Comparison of ENCODE assay signal across 22 mouse cellular contexts in the genomic region with DNA sequence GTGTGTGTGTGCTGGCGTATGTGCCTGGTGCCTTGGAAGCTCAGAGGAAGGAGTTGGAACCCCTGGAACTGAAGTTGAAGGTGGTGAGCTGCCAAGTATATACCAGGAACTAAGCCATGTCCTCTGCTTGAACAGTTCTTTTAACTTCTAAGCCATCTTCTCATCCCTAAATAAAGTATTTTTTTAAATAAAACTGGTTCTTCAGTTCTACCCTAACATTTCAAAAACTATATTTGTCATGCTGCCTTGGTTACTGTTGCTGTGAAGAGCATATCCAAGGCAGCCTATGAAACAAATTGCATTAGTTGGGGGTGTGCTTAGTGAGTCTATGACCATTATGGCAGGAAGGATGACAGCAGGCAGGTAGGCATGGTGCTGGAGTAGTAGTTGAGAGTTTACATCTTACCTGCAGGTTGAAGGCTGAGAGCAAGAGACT. TPM values are rescaled to one million over a fixed set of nuclear protein-coding genes. Genes with fewer than 3 reads are reported as not detected.
DNase-seq lines count a peak whose midpoint lies in the region; ATAC-seq lines count a peak whose summit lies in the region.
"Had no signal": no experiment of that assay in that cellular context is flagged by ENCODE, and none has a peak within 500 bp of the region (broad histone marks: within the 10 kb centered on the region; RNA-seq: fewer than 3 reads in every experiment).

No protein-coding gene starts in this region.

- WGBS in liver, embryonic 15.5 days (ENCODE audit: insufficient replicate concordance): 93% methylated on average over 1 of the region's 1 CpGs

- H3K36me3 ChIP-seq in liver, embryonic 15.5 days (replicated peaks): peaks cover 27% of the 10 kb centered on the region
- H3K36me3 ChIP-seq: midbrain, embryonic 15.5 days had no signal

- H3K27me3 ChIP-seq in liver, embryonic 15.5 days: no peaks in the 10 kb centered on the region
- H3K27me3 ChIP-seq: forebrain, embryonic 12.5 days; heart, embryonic 15.5 days; midbrain, embryonic 15.5 days; Patski had no signal

- H3K9me3 ChIP-seq in liver, embryonic 15.5 days (replicated peaks): no peaks in the 10 kb centered on the region
- H3K9me3 ChIP-seq: forebrain, embryonic 12.5 days; heart, embryonic 15.5 days; hindbrain, embryonic 10.5 days; midbrain, embryonic 15.5 days had no signal

- peak; percentile 85 for ATAC-seq in frontal cortex, adult (ENCODE audit: low TSS enrichment)
- ATAC-seq in liver, embryonic 15.5 days (ENCODE audit: insufficient read depth): no peak
- ATAC-seq: activated CD4-positive, CD25-positive, alpha-beta regulatory T cell, adult 4 months; midbrain, embryonic 15.5 days; Patski had no signal

- H3K4me2 ChIP-seq in liver, embryonic 15.5 days: peak overlapping the region; percentile 71
- H3K4me2 ChIP-seq: forebrain, embryonic 12.5 days; heart, embryonic 15.5 days; midbrain, embryonic 15.5 days had no signal

- H3K4me3 ChIP-seq in liver, embryonic 15.5 days (replicated peaks): peak overlapping the region; percentile 55
- H3K4me3 ChIP-seq: forebrain, embryonic 12.5 days; gastrocnemius, adult 2 months; heart, embryonic 15.5 days; hindbrain, embryonic 10.5 days; midbrain, embryonic 15.5 days had no signal

- 0 out of 2 replicates have a peak overlapping the region, but pooled peaks have one; percentile 16 for H3K9ac ChIP-seq in liver, embryonic 15.5 days
- H3K9ac ChIP-seq: forebrain, embryonic 12.5 days; heart, embryonic 15.5 days; midbrain, embryonic 15.5 days had no signal

- no peak for DNase-seq in frontal cortex, postnatal 25 days (ENCODE audit: low spot score in 2 of 2)
- DNase-seq in right cerebral cortex, adult 18-20 months: peak; percentile 27
- no peak for DNase-seq in right cerebral cortex, postnatal 14 days
- DNase-seq in ovary, postnatal 14 days (ENCODE audit: low spot score): no peak
- DNase-seq in urinary bladder, adult 2 months (ENCODE audit: low spot score): no peak
- DNase-seq: adrenal gland, postnatal 25 days; cerebellum, adult 2 months; gastrocnemius, adult 2 months; heart, adult 18-20 months; kidney, adult 18-20 months; kidney, postnatal 14 days; lung, postnatal 10 days; retina, postnatal 1 day; thymus, postnatal 25 days had no signal

- peak overlapping the region; percentile 87 for H3K27ac ChIP-seq in liver, embryonic 15.5 days (replicated peaks)
- H3K27ac ChIP-seq: forebrain, embryonic 12.5 days; heart, embryonic 15.5 days; hindbrain, embryonic 10.5 days; midbrain, embryonic 15.5 days had no signal

- H3K4me1 ChIP-seq in liver, embryonic 15.5 days (replicated peaks): peaks cover 56% of the 10 kb centered on the region
- H3K4me1 ChIP-seq: forebrain, embryonic 12.5 days; midbrain, embryonic 15.5 days had no signal

RNA-seq across cellular contexts. Expression of gene Rapsn, which starts 10.3 kb away (rescaled TPM):
- 1.1 TPM in 2 replicates for polyA plus RNA-seq in liver, embryonic 15.5 days (2015; fragmentation: Nextera tagmentation; extraction: Ambion mirVana)
- polyA plus RNA-seq in urinary bladder, adult 2 months (2012; rRNA removed): 0.56 and 0.81 TPM in 2 replicates

RNA-seq across cellular contexts. Expression of gene Psmc3, which starts 28.7 kb away (rescaled TPM):
- polyA plus RNA-seq in liver, embryonic 15.5 days (2015; fragmentation: Nextera tagmentation; extraction: Ambion mirVana): 138 and 146 TPM in 2 replicates
- 166 and 178 TPM in 2 replicates for polyA plus RNA-seq in urinary bladder, adult 2 months (2012; rRNA removed)

RNA-seq across cellular contexts. Expression of gene Slc39a13, which starts 45.1 kb away (rescaled TPM):
- 10.9 and 13.6 TPM in 2 replicates for polyA plus RNA-seq in liver, embryonic 15.5 days (2015; fragmentation: Nextera tagmentation; extraction: Ambion mirVana)
- 63.7 and 87.4 TPM in 2 replicates for polyA plus RNA-seq in urinary bladder, adult 2 months (2012; rRNA removed)

RNA-seq across cellular contexts. Expression of gene Spi1, which starts 57.1 kb away (rescaled TPM):
- polyA plus RNA-seq in liver, embryonic 15.5 days (2015; fragmentation: Nextera tagmentation; extraction: Ambion mirVana): 25.9 and 26.9 TPM in 2 replicates
- 17.7 and 21.0 TPM in 2 replicates for polyA plus RNA-seq in urinary bladder, adult 2 months (2012; rRNA removed)
- polyA plus RNA-seq: activated CD4-positive, CD25-positive, alpha-beta regulatory T cell, adult 4 months had no signal
